Mouse (Mus musculus): ENCODE measurements around the gene Tle1.

The Tle1 gene

GRCm38 (mm10) chr4:72165765-72166164, 35.0 kb downstream of the Tle1 start:
- no peak for DNase-seq (ENCODE audit: extremely low read depth, low read depth)

GRCm38 (mm10) chr4:72162445-72163218, 38.1 kb downstream of the Tle1 start:
- no peak for DNase-seq (ENCODE audit: extremely low read depth, low read depth)

GRCm38 (mm10) chr4:72160102-72160511, 40.6 kb downstream of the Tle1 start:
- DNase-seq (ENCODE audit: extremely low read depth, low read depth), result no peak

GRCm38 (mm10) chr4:72157931-72158371, 42.8 kb downstream of the Tle1 start:
- DNase-seq (ENCODE audit: extremely low read depth, low read depth), result no peak

GRCm38 (mm10) chr4:72150460-72151131, 50.1 kb downstream of the Tle1 start:
- no peak for DNase-seq (ENCODE audit: extremely low read depth, low read depth)

GRCm38 (mm10) chr4:72146003-72146402, 54.7 kb downstream of the Tle1 start:
- no peak for DNase-seq (ENCODE audit: extremely low read depth, low read depth)

- no peak for DNase-seq (ENCODE audit: extremely low read depth, low read depth)
Measured at GRCm38 (mm10) chr4:72144541-72144940, 56.2 kb downstream of the Tle1 start.

- no peak for DNase-seq (ENCODE audit: extremely low read depth, low read depth)
Measured at GRCm38 (mm10) chr4:72140706-72141105, 60.0 kb downstream of the Tle1 start.

GRCm38 (mm10) chr4:72139475-72140120, 61.1 kb downstream of the Tle1 start:
- DNase-seq (ENCODE audit: extremely low read depth, low read depth), result no peak

GRCm38 (mm10) chr4:72138264-72139080, 62.2 kb downstream of the Tle1 start:
- DNase-seq (ENCODE audit: extremely low read depth, low read depth), result no peak

GRCm38 (mm10) chr4:72132646-72133045, 68.1 kb downstream of the Tle1 start:
- DNase-seq (ENCODE audit: extremely low read depth, low read depth), result no peak

GRCm38 (mm10) chr4:72127596-72127995, 73.1 kb downstream of the Tle1 start:
- no peak for DNase-seq (ENCODE audit: extremely low read depth, low read depth)

GRCm38 (mm10) chr4:72124790-72125189, 75.9 kb downstream of the Tle1 start:
- DNase-seq (ENCODE audit: extremely low read depth, low read depth), result no peak

- DNase-seq (ENCODE audit: extremely low read depth, low read depth), result no peak
Measured at GRCm38 (mm10) chr4:72122837-72123236, 77.9 kb downstream of the Tle1 start.

GRCm38 (mm10) chr4:72122343-72122742, 78.4 kb downstream of the Tle1 start:
- DNase-seq (ENCODE audit: extremely low read depth, low read depth), result no peak

GRCm38 (mm10) chr4:72120050-72120449, 80.7 kb downstream of the Tle1 start:
- DNase-seq (ENCODE audit: extremely low read depth, low read depth), result no peak

- no peak for DNase-seq (ENCODE audit: extremely low read depth, low read depth)
Measured at GRCm38 (mm10) chr4:72105702-72106101, 95.0 kb downstream of the Tle1 start.

- no peak for DNase-seq (ENCODE audit: extremely low read depth, low read depth)
Measured at GRCm38 (mm10) chr4:72104186-72104585, 96.5 kb downstream of the Tle1 start.

GRCm38 (mm10) chr4:72087811-72088210, 112.9 kb downstream of the Tle1 start:
- DNase-seq (ENCODE audit: extremely low read depth, low read depth), result no peak

GRCm38 (mm10) chr4:72069111-72069534, 131.6 kb downstream of the Tle1 start:
- no peak for DNase-seq (ENCODE audit: extremely low read depth, low read depth)

- DNase-seq (ENCODE audit: extremely low read depth, low read depth), result no peak
Measured at GRCm38 (mm10) chr4:72067937-72068336, 132.8 kb downstream of the Tle1 start.
